Mouse (Mus musculus) erythroblast, embryonic 14.5 days (primary cell): ENCODE data around the gene Arhgap35. TPM values are rescaled to one million over a fixed set of nuclear protein-coding genes. Genes with fewer than 3 reads are reported as not detected.

ENCODE experiments used
- H3K27me3 ChIP-seq: 2 replicates; pipeline ENCODE4 v1.6.1; 2012; ENCODE audit warnings: inconsistent platforms; ENCODE audit not compliant: control insufficient read depth
- H3K36me3 ChIP-seq: 2 replicates; pipeline ENCODE4 v1.6.1; 2012; ENCODE audit warnings: mild to moderate bottlenecking, inconsistent platforms; ENCODE audit not compliant: control insufficient read depth
- H3K4me1 ChIP-seq: 2 replicates; pipeline ENCODE4 v1.6.1; 2012; ENCODE audit warnings: inconsistent platforms; ENCODE audit not compliant: control insufficient read depth
- H3K4me3 ChIP-seq: replicated peaks from 2 replicates; pipeline ENCODE3; 2012; ENCODE audit warnings: moderate library complexity, mild to moderate bottlenecking, inconsistent platforms
- H3K9me3 ChIP-seq: 2 replicates; pipeline ENCODE4 v1.6.1; 2012; ENCODE audit warnings: low read length, inconsistent platforms, mixed read lengths; ENCODE audit not compliant: control insufficient read depth
- GATA1 ChIP-seq: IDR thresholded peaks from 2 replicates; pipeline ENCODE4 v1.6.1; 2012; ENCODE audit warnings: low read length, inconsistent platforms, mixed read lengths
- TAL1 ChIP-seq: IDR thresholded peaks from 3 replicates; pipeline ENCODE4 v1.6.1; 2012; ENCODE audit warnings: low read length, inconsistent platforms, mixed read lengths
- polyA plus RNA-seq: library from polyadenylated mRNA; stranded (reverse); fragments of >175 nt; gene quantifications from 2 replicates; pipeline ENCODE4 v1.2.3, GENCODE M21; 2012

The Arhgap35 gene
- polyA plus RNA-seq, 1 experiment = 0.04 TPM

- H3K9me3 ChIP-seq = no peaks in the 10 kb centered on the region
- peaks cover 31% of the 10 kb centered on the region for H3K4me1 ChIP-seq
- no peak overlapping the region for H3K4me3 ChIP-seq
- TF ChIP-seq GATA1 = no peak
- TF ChIP-seq TAL1 = no peak
- peaks cover 11% of the 10 kb centered on the region for H3K36me3 ChIP-seq
- no peaks in the 10 kb centered on the region for H3K27me3 ChIP-seq
These were observed 159.8 kb downstream of the Arhgap35 start for GRCm38 (mm10) chr7:16455016-16455415.

GRCm38 (mm10) chr7:16453118-16453711, 161.6 kb downstream of the Arhgap35 start:
- H3K27me3 ChIP-seq = no peaks in the 10 kb centered on the region

GRCm38 (mm10) chr7:16452587-16453073, 162.2 kb downstream of the Arhgap35 start, which contains the start of gene Tmem160:
Gene Tmem160, plus strand, starts transcription at chr7:16452779.
- Histone ChIP-seq H3K27me3 (no peaks in the 10 kb centered on the region), H3K9me3 (no peaks in the 10 kb centered on the region), H3K4me3 (peak within 1 kb of the TSS; percentile 76), H3K4me1 (peaks cover 31% of the 10 kb centered on the region), H3K36me3 (peaks cover 11% of the 10 kb centered on the region)
- TF ChIP-seq TAL1 (no peak), GATA1 (no peak)

More at GRCm38 (mm10) chr7:16453118-16453711, 161.6 kb downstream of the Arhgap35 start:
- Histone ChIP-seq H3K4me3 (peak overlapping the region; percentile 76), H3K9me3 (no peaks in the 10 kb centered on the region), H3K36me3 (peaks cover 11% of the 10 kb centered on the region), H3K4me1 (peaks cover 31% of the 10 kb centered on the region)
- TF ChIP-seq GATA1 (no peak), TAL1 (no peak)

- Histone ChIP-seq H3K27me3 (no peaks in the 10 kb centered on the region), H3K9me3 (no peaks in the 10 kb centered on the region), H3K4me3 (no peak overlapping the region), H3K4me1 (peaks cover 31% of the 10 kb centered on the region), H3K36me3 (peaks cover 11% of the 10 kb centered on the region)
- TF ChIP-seq TAL1 = no peak
- no peak for TF ChIP-seq GATA1
These were observed 163.1 kb downstream of the Arhgap35 start for GRCm38 (mm10) chr7:16451656-16452055.

Other genes starting within 250 kb of the Arhgap35 start
- gene Sae1, start 227.2 kb downstream of the Arhgap35 start, polyA plus RNA-seq = 1.8 and 2.0 TPM in 2 replicates
- gene Zc3h4, start 214.1 kb downstream of the Arhgap35 start, polyA plus RNA-seq = 12.0 and 13.6 TPM in 2 replicates
- gene Tmem160, start 162.2 kb downstream of the Arhgap35 start, polyA plus RNA-seq = 11.3 and 15.4 TPM in 2 replicates
- gene Npas1, start 137.3 kb downstream of the Arhgap35 start, polyA plus RNA-seq = not detected in 2 replicates
- gene Ceacam15, start 60.7 kb upstream of the Arhgap35 start, polyA plus RNA-seq = not detected in 2 replicates
- not detected in 2 replicates for gene Ceacam9, start 106.9 kb upstream of the Arhgap35 start, polyA plus RNA-seq
- 136 and 162 TPM in 2 replicates for gene Ap2s1, start 123.4 kb upstream of the Arhgap35 start, polyA plus RNA-seq
- gene Slc1a5, start 166.3 kb upstream of the Arhgap35 start, polyA plus RNA-seq = 24.9 and 33.8 TPM in 2 replicates
- 11.1 and 11.3 TPM in 2 replicates for gene Strn4, start 200.9 kb upstream of the Arhgap35 start, polyA plus RNA-seq
- 1.2 and 1.5 TPM in 2 replicates for gene Fkrp, start 201.7 kb upstream of the Arhgap35 start, polyA plus RNA-seq
- gene Prkd2, start 227.9 kb upstream of the Arhgap35 start, polyA plus RNA-seq = 0.61 and 0.66 TPM in 2 replicates